Mouse (Mus musculus) kidney, postnatal 36 days (tissue): ENCODE measurements around the gene Wnt6.

ENCODE experiments used
- DNase-seq, 2 experiments: peaks; one replicate each; pipeline ENCODE4 v3.0.0; 2021 to 2022; ENCODE audit warnings: mixed read lengths in 2 of 2

Wnt6 gene

GRCm38 (mm10) chr1:74771845-74771930, at the start of gene Wnt6:
Gene Wnt6 (plus strand): TSS chr1:74771892.
- no peak for DNase-seq

- DNase-seq = peak; percentile 33 to 74
These were observed 47.9 kb upstream of the Wnt6 start for GRCm38 (mm10) chr1:74723748-74724147.

GRCm38 (mm10) chr1:74726114-74726513, 45.6 kb upstream of the Wnt6 start:
- DNase-seq = peak in 1 of 2 experiments; percentile 41

- no peak for DNase-seq
These were observed 45.0 kb upstream of the Wnt6 start for GRCm38 (mm10) chr1:74726674-74727073.

GRCm38 (mm10) chr1:74728446-74728845, 43.2 kb upstream of the Wnt6 start:
- no peak for DNase-seq

- no peak for DNase-seq
These were observed 34.7 kb upstream of the Wnt6 start for GRCm38 (mm10) chr1:74736977-74737376.

- no peak for DNase-seq
These were observed 34.2 kb upstream of the Wnt6 start for GRCm38 (mm10) chr1:74737500-74737899.

- no peak for DNase-seq
These were observed 30.8 kb upstream of the Wnt6 start for GRCm38 (mm10) chr1:74740846-74741245.

GRCm38 (mm10) chr1:74747335-74747734, 24.4 kb upstream of the Wnt6 start:
- no peak for DNase-seq

GRCm38 (mm10) chr1:74748643-74749271, 22.9 kb upstream of the Wnt6 start, which contains the start of gene Prkag3:
Gene Prkag3 (minus strand): TSS chr1:74749221.
- peak; percentile 65 to 85 for DNase-seq

- peak; percentile 77 to 89 for DNase-seq
These were observed 22.4 kb upstream of the Wnt6 start for GRCm38 (mm10) chr1:74749301-74749700.

- peak; percentile 78 to 93 for DNase-seq
These were observed 21.0 kb upstream of the Wnt6 start for GRCm38 (mm10) chr1:74750683-74751082.

GRCm38 (mm10) chr1:74752150-74752549, 19.5 kb upstream of the Wnt6 start:
- DNase-seq = no peak

GRCm38 (mm10) chr1:74752833-74753232, 18.9 kb upstream of the Wnt6 start:
- DNase-seq = no peak

- no peak for DNase-seq
These were observed 18.3 kb upstream of the Wnt6 start for GRCm38 (mm10) chr1:74753266-74753974.

GRCm38 (mm10) chr1:74754175-74754785, 17.4 kb upstream of the Wnt6 start:
- peak; percentile 49 to 66 for DNase-seq

GRCm38 (mm10) chr1:74759773-74760172, 11.9 kb upstream of the Wnt6 start:
- DNase-seq = peak; percentile 68 to 69

- DNase-seq = peak; percentile 70 to 89
These were observed 8.6 kb upstream of the Wnt6 start for GRCm38 (mm10) chr1:74763081-74763480.

GRCm38 (mm10) chr1:74770727-74771466, 795 bp upstream of the Wnt6 start:
- DNase-seq = no peak

- no peak for DNase-seq
These were observed 236 bp upstream of the Wnt6 start for GRCm38 (mm10) chr1:74771467-74771844.

GRCm38 (mm10) chr1:74771931-74772620, 384 bp downstream of the Wnt6 start:
- DNase-seq = peak in 1 of 2 experiments; percentile 41

- DNase-seq = peak; percentile 86 to 90
These were observed 1.4 kb downstream of the Wnt6 start for GRCm38 (mm10) chr1:74773136-74773535.

- DNase-seq = no peak
These were observed 2.4 kb downstream of the Wnt6 start for GRCm38 (mm10) chr1:74774062-74774461.
